Mouse (Mus musculus): ENCODE data around the gene Vat1l. TPM values are rescaled to one million over a fixed set of nuclear protein-coding genes. Genes with fewer than 3 reads are reported as not detected.

Gene Vat1l
- total RNA-seq, 2 experiments from 2014 or later: not detected

- peak; percentile 38 for ATAC-seq (ENCODE audit: poor library complexity, severe bottlenecking)
These were observed 182.1 kb downstream of the Vat1l start for GRCm38 (mm10) chr8:114387494-114387893.

- peak; percentile 94 for ATAC-seq (ENCODE audit: poor library complexity, severe bottlenecking)
These were observed 185.2 kb downstream of the Vat1l start for GRCm38 (mm10) chr8:114390465-114391254.

- no peak for ATAC-seq (ENCODE audit: poor library complexity, severe bottlenecking)
These were observed 192.9 kb downstream of the Vat1l start for GRCm38 (mm10) chr8:114398326-114398725.

GRCm38 (mm10) chr8:114399273-114399672 lies 193.9 kb downstream of the Vat1l start:
- no peak for ATAC-seq (ENCODE audit: poor library complexity, severe bottlenecking)

GRCm38 (mm10) chr8:114401679-114402078 lies 196.3 kb downstream of the Vat1l start:
- ATAC-seq (ENCODE audit: poor library complexity, severe bottlenecking): no peak

GRCm38 (mm10) chr8:114411421-114411820 lies 206.0 kb downstream of the Vat1l start:
- peak; percentile 77 for ATAC-seq (ENCODE audit: poor library complexity, severe bottlenecking)

GRCm38 (mm10) chr8:114417786-114418185 lies 212.4 kb downstream of the Vat1l start, which contains the start of gene Clec3a:
Gene Clec3a, plus strand, starts transcription at chr8:114418086.
- no peak for ATAC-seq (ENCODE audit: poor library complexity, severe bottlenecking)

- peak; percentile 81 for ATAC-seq (ENCODE audit: poor library complexity, severe bottlenecking)
These were observed 213.1 kb downstream of the Vat1l start for GRCm38 (mm10) chr8:114418486-114418885.

GRCm38 (mm10) chr8:114418904-114419303 lies 213.5 kb downstream of the Vat1l start:
- ATAC-seq (ENCODE audit: poor library complexity, severe bottlenecking): peak; percentile 84

GRCm38 (mm10) chr8:114421544-114421943 lies 216.1 kb downstream of the Vat1l start:
- ATAC-seq (ENCODE audit: poor library complexity, severe bottlenecking): no peak

Other genes with a start within 250 kb of the Vat1l start
- 26.0 and 29.9 TPM in 2 replicates for gene Nudt7, start 72.1 kb upstream of the Vat1l start, total RNA-seq (2015)
- 17.6 and 24.4 TPM in 2 replicates for gene Nudt7, start 72.1 kb upstream of the Vat1l start, total RNA-seq (2017)
- gene Clec3a, start 212.5 kb downstream of the Vat1l start, total RNA-seq (2015): not detected in 2 replicates
- gene Clec3a, start 212.5 kb downstream of the Vat1l start, total RNA-seq (2017): not detected in 2 replicates
- gene Wwox, start 234.0 kb downstream of the Vat1l start, total RNA-seq (2015): 5.4 and 6.8 TPM in 2 replicates
- gene Wwox, start 234.0 kb downstream of the Vat1l start, total RNA-seq (2017): 4.1 and 4.9 TPM in 2 replicates